Mouse (Mus musculus) intestine, embryonic 14.5 days (tissue): ENCODE data around the gene Mea1. TPM values are rescaled to one million over a fixed set of nuclear protein-coding genes. Genes with fewer than 3 reads are reported as not detected.

Source experiments
- ATAC-seq: fragments of 200-750 bp; cut with Nextera tagmentation; replicated peaks from 2 replicates; pipeline ENCODE4 v1.8.0; 2017; ENCODE audit warnings: low read depth, moderate number of reproducible peaks, moderate TSS enrichment, moderate library complexity; ENCODE audit not compliant: low FRiP score, low TSS enrichment
- DNase-seq: peaks from one replicate; pipeline ENCODE4 v3.0.0-alpha.2; 2018; ENCODE audit warnings: low spot score
- H3K27ac ChIP-seq: fragments of 300-500 bp; sonication (generic); 2 replicates; pipeline ENCODE4 v1.5.1; 2014; ENCODE audit warnings: low read depth, mild to moderate bottlenecking, control low read depth
- H3K27me3 ChIP-seq: fragments of 300-500 bp; sonication (generic); replicated peaks from 2 replicates; pipeline ENCODE4 v1.6.1; 2014; ENCODE audit warnings: low read length, control low read depth; ENCODE audit not compliant: control insufficient read depth, insufficient read depth
- H3K36me3 ChIP-seq: fragments of 300-500 bp; sonication (generic); 2 replicates; pipeline ENCODE4 v1.6.1; 2014; ENCODE audit warnings: low read length, control low read depth; ENCODE audit not compliant: control insufficient read depth, insufficient read depth
- H3K4me1 ChIP-seq: fragments of 300-500 bp; sonication (generic); replicated peaks from 2 replicates; pipeline ENCODE4 v1.6.1; 2014; ENCODE audit warnings: low read length, control low read depth, mixed read lengths; ENCODE audit not compliant: control insufficient read depth, insufficient read depth
- H3K4me2 ChIP-seq: fragments of 300-500 bp; sonication (generic); 2 replicates; pipeline ENCODE4 v1.6.1; 2014; ENCODE audit warnings: low read length
- H3K4me3 ChIP-seq: fragments of 300-500 bp; sonication (generic); 2 replicates; pipeline ENCODE4 v1.5.1; 2014; ENCODE audit warnings: low read depth, low read length, control low read depth, mixed read lengths
- H3K9ac ChIP-seq: fragments of 300-500 bp; sonication (generic); 2 replicates; pipeline ENCODE4 v1.6.1; 2014; ENCODE audit warnings: mild to moderate bottlenecking, low read length
- H3K9me3 ChIP-seq: fragments of 300-500 bp; sonication (generic); 2 replicates; pipeline ENCODE4 v1.6.1; 2016; ENCODE audit warnings: low read length, control low read depth; ENCODE audit not compliant: control insufficient read depth
- WGBS: fragments of 180-500 bp; shearing (Covaris S2); extraction: QIAGEN DNeasy Blood & Tissue Kit; methylation state at CpG from one replicate; pipeline ENCODE4 v1.1.7; 2014; 5-methylcytosine and 5-hydroxymethylcytosine counted together
- polyA plus RNA-seq: library from polyadenylated mRNA; unstranded; fragments of >200 nt; fragmentation: Nextera tagmentation; extraction: Ambion mirVana; gene quantifications from 2 replicates; pipeline ENCODE4 v1.2.1, GENCODE M21; 2014

The Mea1 gene
- polyA plus RNA-seq, 1 experiment from 2014 or later, result 156 TPM

DNA sequence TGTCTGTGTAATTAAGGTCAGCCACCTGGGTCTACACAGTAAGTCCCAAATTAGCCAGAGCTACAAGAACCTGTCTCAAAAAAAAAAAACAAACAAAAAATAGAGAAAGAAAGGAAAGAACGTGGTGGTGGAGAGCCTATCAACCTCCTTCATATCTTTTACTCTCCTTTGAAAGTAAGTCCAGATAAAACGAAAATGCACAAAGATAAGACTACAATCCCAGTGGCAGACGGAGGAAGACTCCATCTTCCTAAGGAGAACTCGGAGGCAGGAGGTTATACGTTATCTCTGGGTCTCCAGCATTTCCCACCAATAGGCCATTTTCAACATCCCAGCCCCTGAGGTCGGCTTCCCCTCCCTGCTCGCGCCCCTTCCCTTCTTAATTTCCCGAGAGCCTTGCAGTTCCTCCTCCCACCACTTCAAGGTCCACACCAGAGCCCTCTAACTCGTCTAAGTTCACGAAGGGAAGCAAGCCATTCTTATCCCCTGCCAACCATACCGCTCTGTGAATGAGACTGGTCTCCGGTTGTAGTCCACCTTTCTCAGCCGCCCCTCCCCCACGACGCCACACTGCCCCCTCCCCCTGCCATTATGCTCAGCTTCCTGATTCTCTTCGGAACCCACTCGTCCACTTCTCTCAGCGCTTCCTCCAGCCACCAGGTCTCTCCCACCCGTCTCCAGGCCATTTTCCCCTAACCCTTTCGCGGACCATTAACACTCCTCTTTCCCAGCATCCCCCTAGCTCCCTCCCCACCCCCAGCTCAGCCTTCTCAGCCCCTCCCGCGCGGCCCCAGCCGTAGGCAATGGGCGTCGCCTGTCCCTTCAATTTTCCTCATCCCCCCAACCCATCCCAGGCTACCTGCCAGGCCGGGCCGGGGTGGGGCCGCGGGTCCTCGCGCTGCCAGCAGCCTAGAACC is 1.5 kb downstream of the Mea1 start:
- Histone ChIP-seq H3K4me3 (peak overlapping the region; percentile 86), H3K9me3 (no peaks in the 10 kb centered on the region), H3K36me3 (peaks cover 49% of the 10 kb centered on the region), H3K4me1 (peaks cover 22% of the 10 kb centered on the region), H3K27me3 (no peaks in the 10 kb centered on the region), H3K27ac (peak overlapping the region; percentile 66), H3K9ac (peak overlapping the region; percentile 55), H3K4me2 (peak overlapping the region; percentile 82)
- ATAC-seq (peak; percentile 12; the same call in 1 of the 2 replicates), DNase-seq (peak; percentile 82)
- 1% methylated on average over 34 of the region's 34 CpGs for WGBS

DNA sequence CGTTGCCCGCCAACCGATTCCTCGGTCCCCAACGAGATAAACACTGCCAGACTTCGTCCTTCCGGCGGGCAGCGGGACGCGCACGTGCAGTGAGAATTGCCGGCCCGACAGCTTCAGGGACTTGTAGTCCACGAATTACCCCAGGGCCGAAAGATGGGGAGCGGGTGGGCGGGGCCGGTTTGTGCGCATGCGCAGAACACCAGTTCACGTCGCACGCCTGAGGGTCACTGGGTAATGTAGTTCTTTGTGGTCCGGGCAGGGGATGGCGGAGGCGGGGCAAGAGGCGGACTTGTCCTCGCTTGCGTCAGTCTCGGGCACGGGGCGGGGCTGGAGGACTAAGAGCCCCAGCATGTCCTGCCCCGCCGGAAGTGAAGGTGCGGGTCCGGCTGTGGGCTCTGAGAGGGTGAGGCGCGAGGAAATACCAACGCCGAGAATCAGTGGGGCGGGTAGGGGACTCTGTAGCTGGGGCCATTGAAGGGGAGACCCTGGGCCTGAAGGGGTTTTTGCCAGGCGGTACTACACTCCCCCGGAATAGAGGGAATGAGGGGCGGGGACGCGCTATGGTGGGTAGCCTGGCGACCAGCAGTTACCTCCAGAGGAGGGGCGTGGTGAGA is 2.3 kb downstream of the Mea1 start, which contains the start of gene Klhdc3:
Klhdc3 (minus strand) TSS at position 155 of the 614 bp plus-strand sequence.
- Histone ChIP-seq H3K27ac (peak within 1 kb of the TSS; percentile 66), H3K9ac (peak within 1 kb of the TSS; percentile 55), H3K4me3 (peak within 1 kb of the TSS; percentile 86), H3K27me3 (no peaks in the 10 kb centered on the region), H3K4me1 (peaks cover 21% of the 10 kb centered on the region), H3K9me3 (no peaks in the 10 kb centered on the region), H3K36me3 (peaks cover 50% of the 10 kb centered on the region), H3K4me2 (peak within 1 kb of the TSS; percentile 83)
- under 1% methylated on average over 49 of the region's 49 CpGs for WGBS
- DNase-seq (peak; percentile 100), ATAC-seq (peak; percentile 97)

DNA sequence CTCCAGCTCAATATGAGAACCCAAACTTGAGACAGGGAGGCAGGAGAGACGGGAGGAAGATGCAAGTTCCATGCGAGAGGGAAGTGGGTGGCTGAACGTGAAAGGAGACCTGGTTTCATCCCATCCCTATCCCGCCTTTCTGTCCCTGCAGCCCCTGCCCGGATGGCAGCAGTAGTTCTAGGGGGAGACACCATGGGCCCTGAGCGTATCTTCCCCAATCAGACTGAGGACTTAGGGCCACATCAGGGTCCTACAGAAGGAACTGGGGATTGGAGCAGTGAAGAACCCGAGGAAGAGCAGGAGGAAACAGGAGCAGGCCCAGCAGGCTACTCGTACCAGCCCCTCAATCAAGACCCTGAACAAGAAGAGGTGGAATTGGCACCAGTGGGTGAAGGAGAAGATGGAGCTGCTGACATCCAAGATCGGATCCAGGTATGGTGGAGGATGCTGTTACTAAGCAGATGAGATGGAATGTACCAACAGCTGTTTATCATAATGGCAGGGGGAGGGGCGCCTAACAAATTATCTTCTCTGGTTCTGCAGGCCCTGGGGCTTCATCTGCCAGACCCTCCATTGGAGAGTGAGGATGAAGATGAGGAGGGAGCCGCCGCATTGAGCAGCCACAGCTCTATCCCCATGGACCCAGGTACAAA is 3.0 kb downstream of the Mea1 start:
- H3K4me2 ChIP-seq, result peak overlapping the region; percentile 83
- H3K36me3 ChIP-seq, result peaks cover 50% of the 10 kb centered on the region
- H3K9ac ChIP-seq, result peak overlapping the region; percentile 47
- H3K4me1 ChIP-seq, result peaks cover 21% of the 10 kb centered on the region
- no peaks in the 10 kb centered on the region for H3K27me3 ChIP-seq
- peak overlapping the region; percentile 86 for H3K4me3 ChIP-seq
- WGBS, result 23% methylated on average over 12 of the region's 12 CpGs
- no peaks in the 10 kb centered on the region for H3K9me3 ChIP-seq
- no peak for DNase-seq
- H3K27ac ChIP-seq, result 0 out of 2 replicates have a peak overlapping the region, but pooled peaks have one; percentile 18
- ATAC-seq, result no peak

DNA sequence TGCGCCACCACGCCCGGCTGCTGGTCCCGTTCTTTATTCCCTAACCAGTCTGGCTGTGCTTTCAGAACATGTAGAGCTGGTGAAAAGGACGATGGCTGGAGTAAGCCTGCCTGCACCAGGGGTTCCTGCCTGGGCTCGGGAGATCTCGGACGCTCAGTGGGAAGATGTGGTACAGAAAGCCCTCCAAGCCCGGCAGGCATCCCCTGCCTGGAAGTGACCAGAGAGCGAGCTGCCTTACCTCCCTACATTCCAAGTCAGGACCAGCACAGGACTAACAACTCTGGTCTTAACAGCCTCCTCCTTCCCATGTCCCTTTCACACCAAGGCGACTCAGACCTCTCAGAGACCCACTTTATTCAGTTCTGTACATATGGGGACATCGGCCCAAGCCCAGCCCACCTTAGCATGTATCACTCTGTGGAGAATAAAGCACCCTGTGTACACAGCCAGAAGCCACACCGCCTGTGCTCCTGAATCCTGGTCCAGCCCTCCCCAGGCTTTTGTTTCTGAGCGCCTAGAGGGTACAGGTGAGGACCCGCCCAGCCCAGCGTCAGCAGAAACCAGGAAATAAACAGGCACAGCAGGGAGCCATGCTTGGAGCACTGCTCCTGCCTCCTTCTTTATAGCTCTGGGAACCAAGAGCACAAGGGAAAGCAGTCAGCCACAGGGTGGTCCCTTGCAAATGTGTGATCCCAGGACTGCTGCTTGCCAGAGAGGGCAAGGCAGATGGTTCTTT is 4.2 kb downstream of the Mea1 start:
- no peak overlapping the region for H3K9ac ChIP-seq
- no peak overlapping the region for H3K4me2 ChIP-seq
- H3K4me1 ChIP-seq, result peaks cover 21% of the 10 kb centered on the region
- H3K27me3 ChIP-seq, result no peaks in the 10 kb centered on the region
- no peak for ATAC-seq
- DNase-seq, result no peak
- H3K27ac ChIP-seq, result no peak overlapping the region
- no peaks in the 10 kb centered on the region for H3K9me3 ChIP-seq
- peaks cover 54% of the 10 kb centered on the region for H3K36me3 ChIP-seq
- 86% methylated on average over 16 of the region's 16 CpGs for WGBS
- no peak overlapping the region for H3K4me3 ChIP-seq

DNA sequence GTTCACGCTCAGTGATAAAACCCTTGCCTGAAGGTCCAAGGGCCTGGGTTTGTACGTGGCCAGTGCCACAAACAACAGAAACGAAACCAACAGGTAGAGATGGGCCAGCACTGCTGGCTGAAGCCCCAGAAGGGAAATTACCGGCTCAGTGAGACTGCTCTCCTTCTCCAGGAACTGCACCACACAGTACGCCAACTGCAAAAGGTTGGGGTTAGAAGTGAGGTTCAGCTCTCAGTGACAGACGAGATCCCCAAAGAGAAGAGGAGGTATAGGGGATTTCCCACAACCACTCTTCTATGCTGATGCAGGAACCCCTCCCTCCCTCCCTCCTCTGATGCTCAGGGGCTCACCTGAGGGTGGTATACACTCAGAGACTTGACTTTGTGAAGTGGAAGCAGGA is 7.3 kb downstream of the Mea1 start:
- Histone ChIP-seq H3K27ac (no peak overlapping the region), H3K9ac (no peak overlapping the region), H3K4me1 (peaks cover 7% of the 10 kb centered on the region; the same call in 1 of the 2 replicates), H3K9me3 (no peaks in the 10 kb centered on the region), H3K4me3 (no peak overlapping the region), H3K4me2 (no peak overlapping the region), H3K36me3 (peaks cover 58% of the 10 kb centered on the region), H3K27me3 (no peaks in the 10 kb centered on the region)
- DNase-seq, result no peak
- WGBS, result 92% methylated on average over 6 of the region's 6 CpGs
- no peak for ATAC-seq

DNA sequence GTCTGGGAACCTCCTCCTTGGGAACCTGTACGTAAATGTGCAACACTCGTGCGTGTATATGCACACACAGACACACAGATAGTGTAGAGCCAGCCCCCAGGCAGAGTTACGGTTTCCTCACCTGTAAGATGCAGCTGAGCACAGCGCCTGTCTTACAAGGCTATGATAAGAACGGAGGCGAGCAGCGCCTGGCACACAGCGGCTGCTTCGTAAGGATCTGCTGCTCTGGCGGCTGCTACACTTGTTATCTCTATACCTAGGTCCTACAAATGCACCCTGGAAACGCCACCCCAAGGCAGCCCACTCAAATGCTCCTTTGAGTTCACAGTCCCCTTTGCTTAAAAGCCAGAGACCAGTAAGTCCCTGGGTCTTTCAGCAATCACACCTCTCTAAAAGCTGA is 12.1 kb downstream of the Mea1 start:
- peaks cover 35% of the 10 kb centered on the region for H3K36me3 ChIP-seq
- WGBS, result 91% methylated on average over 12 of the region's 12 CpGs

DNA sequence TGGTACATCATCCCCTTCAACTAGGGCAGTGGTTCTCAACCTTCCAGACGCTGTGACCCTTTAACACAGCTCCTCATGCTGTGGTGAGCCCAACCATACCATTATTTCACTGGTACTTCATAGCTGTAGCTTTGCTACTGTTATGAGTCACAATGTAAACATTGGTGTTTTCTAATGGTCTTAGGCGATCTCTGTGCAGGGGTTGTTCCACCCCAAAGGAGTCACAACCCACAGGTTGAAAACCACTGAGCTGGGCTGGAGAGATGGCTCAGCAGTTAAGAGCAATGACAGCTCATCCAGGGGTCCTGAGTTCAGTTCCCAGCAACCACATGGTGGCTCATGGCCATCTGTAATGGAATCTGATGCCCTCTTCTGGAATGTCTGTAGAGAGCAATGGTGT is 12.8 kb downstream of the Mea1 start:
- no peaks in the 10 kb centered on the region for H3K9me3 ChIP-seq
- H3K27ac ChIP-seq, result no peak overlapping the region
- DNase-seq, result no peak
- WGBS, result 82% methylated on average over 2 of the region's 2 CpGs
- no peak overlapping the region for H3K4me2 ChIP-seq
- no peak overlapping the region for H3K9ac ChIP-seq
- no peaks in the 10 kb centered on the region for H3K27me3 ChIP-seq
- H3K4me1 ChIP-seq, result no peaks in the 10 kb centered on the region
- H3K4me3 ChIP-seq, result no peak overlapping the region
- H3K36me3 ChIP-seq, result peaks cover 32% of the 10 kb centered on the region
- no peak for ATAC-seq

More for the DNA sequence above, 12.1 kb downstream of the Mea1 start:
- ATAC-seq (no peak), DNase-seq (no peak)
- H3K27ac ChIP-seq, result no peak overlapping the region
- H3K27me3 ChIP-seq, result no peaks in the 10 kb centered on the region
- no peak overlapping the region for H3K4me3 ChIP-seq
- no peaks in the 10 kb centered on the region for H3K4me1 ChIP-seq
- no peak overlapping the region for H3K4me2 ChIP-seq
- no peaks in the 10 kb centered on the region for H3K9me3 ChIP-seq
- no peak overlapping the region for H3K9ac ChIP-seq

DNA sequence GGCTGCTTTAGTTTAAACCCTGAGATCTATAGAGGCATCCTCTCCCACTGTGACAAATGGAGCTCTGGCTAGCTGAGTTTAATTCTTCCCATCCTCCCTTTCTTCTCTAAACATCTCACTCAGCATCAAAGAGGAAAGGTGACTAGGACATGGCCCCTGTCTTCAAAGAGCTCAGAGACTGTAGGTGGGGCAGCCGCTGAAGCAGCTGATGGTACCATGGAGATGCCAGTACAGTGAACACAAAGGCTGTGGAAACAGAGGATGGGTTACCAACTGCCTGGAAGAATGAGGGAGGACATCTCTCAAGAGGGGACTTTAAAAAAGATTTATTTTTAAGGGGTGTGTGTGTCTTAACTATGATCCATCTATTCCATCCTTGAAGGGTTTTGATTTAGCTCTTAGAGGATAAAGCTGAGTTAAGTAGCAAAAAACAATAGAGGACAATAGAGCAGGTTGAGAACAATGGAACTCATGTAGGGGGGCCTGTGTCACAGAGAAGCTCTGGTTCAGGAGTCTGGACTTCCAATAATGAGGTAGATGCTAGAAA is 16.0 kb downstream of the Mea1 start:
- no peaks in the 10 kb centered on the region for H3K9me3 ChIP-seq
- no peak for DNase-seq
- H3K36me3 ChIP-seq, result peaks cover 20% of the 10 kb centered on the region; the same call in 1 of the 2 replicates
- H3K9ac ChIP-seq, result no peak overlapping the region
- H3K4me1 ChIP-seq, result no peaks in the 10 kb centered on the region
- 83% methylated on average over 1 of the region's 1 CpGs for WGBS
- no peaks in the 10 kb centered on the region for H3K27me3 ChIP-seq
- H3K4me2 ChIP-seq, result no peak overlapping the region
- no peak overlapping the region for H3K27ac ChIP-seq
- H3K4me3 ChIP-seq, result no peak overlapping the region
- ATAC-seq, result no peak
